Mouse (Mus musculus): Measurements from ENCODE around the gene Rmnd5a. TPM values are rescaled to one million over a fixed set of nuclear protein-coding genes. Genes with fewer than 3 reads are reported as not detected.

Rmnd5a gene
- total and polyA plus RNA-seq, 3 experiments, result 23.4 to 40.6 (median 23.5) TPM

DNA sequence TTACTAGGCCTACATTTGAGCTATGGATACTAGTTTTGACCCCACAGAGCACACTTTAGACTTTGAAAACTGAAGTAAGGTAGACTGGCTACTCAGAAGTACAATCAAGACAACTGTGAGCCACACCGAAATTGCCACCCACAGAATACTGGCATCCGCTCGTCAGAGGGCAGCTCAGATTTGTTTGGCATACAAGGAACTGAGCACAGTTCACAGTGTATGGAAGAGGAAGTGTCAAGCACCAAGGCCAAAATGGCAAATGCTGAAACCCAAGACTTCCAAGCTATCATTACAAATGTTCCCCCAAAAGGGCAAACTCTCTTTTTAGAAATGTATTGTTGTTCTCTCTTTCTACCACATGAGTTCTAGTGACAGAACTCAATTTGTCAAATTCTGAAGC is 25.0 kb downstream of the Rmnd5a start:
- no peaks in the 10 kb centered on the region for H3K9me3 ChIP-seq (replicated peaks; ENCODE audit: low read length)
- no peak overlapping the region for H3K4me2 ChIP-seq (ENCODE audit: insufficient read depth, low read depth, poor library complexity, severe bottlenecking)
- no peak for DNase-seq (ENCODE audit: extremely low read depth)
- H3K36me3 ChIP-seq (replicated peaks in 1 of 2; ENCODE audit: control insufficient read depth in 1 of 2, insufficient read depth in 1 of 2, low read length in 1 of 2), result peaks cover 7 to 42% of the 10 kb centered on the region in 2 experiments
- H3K79me2 ChIP-seq (replicated peaks; ENCODE audit: control insufficient read depth, extremely low read depth, insufficient read depth, poor library complexity, severe bottlenecking), result no peaks in the 10 kb centered on the region
- H3K27ac ChIP-seq (ENCODE audit: insufficient read depth, low read depth), result no peak overlapping the region
- no peaks in the 10 kb centered on the region for H3K27me3 ChIP-seq (replicated peaks)
- in situ Hi-C loops (cut with MboI; ENCODE audit: low pct_ligation_motif_present, low pct_unique_long_range_greater_than_20kb, low sequenced_read_pairs), result no loop called here
- peaks cover 2 to 7% of the 10 kb centered on the region in 2 experiments; a peak in 2 of 4 replicates for H3K4me1 ChIP-seq (ENCODE audit: control insufficient read depth in 1 of 2, insufficient read depth in 2 of 2)
- TF ChIP-seq ELF1 (IDR thresholded peaks at IDR 0.05; ENCODE audit: low read depth, low read length), result no peak
- no peak for TF ChIP-seq USF1 (IDR thresholded peaks at IDR 0.05; ENCODE audit: low read depth, low read length)
- H3K9ac ChIP-seq (ENCODE audit: insufficient read depth, low read depth), result no peak overlapping the region
- dilution Hi-C loops (cut with MboI; ENCODE audit: extremely low pct_ligation_motif_present, extremely low pct_unique_long_range_greater_than_20kb, low sequenced_read_pairs), result no loop called here
- H3K4me3 ChIP-seq (replicated peaks in 1 of 3; ENCODE audit: low read depth in 2 of 3, low read length in 2 of 3, poor library complexity in 1 of 3), result no peak overlapping the region

GRCm38 (mm10) chr6:71414624-71415023 is 25.8 kb downstream of the Rmnd5a start:
- no peak for TF ChIP-seq ELF1 (IDR thresholded peaks at IDR 0.05; ENCODE audit: low read depth, low read length)
- no peak for TF ChIP-seq MAX (IDR thresholded peaks at IDR 0.05; ENCODE audit: low read length)
- no peak for TF ChIP-seq BHLHE40 (IDR thresholded peaks at IDR 0.05; ENCODE audit: low read depth, low read length)
- TF ChIP-seq SIN3A (IDR thresholded peaks at IDR 0.05; ENCODE audit: low read length), result no peak
- no peak for TF ChIP-seq JUND (conservative IDR thresholded peaks at IDR 0.05; ENCODE audit: low read depth, low read length)
- TF ChIP-seq CTCF (conservative IDR thresholded peaks at IDR 0.05 in 1 of 2, IDR thresholded peaks at IDR 0.05 in 1 of 2; ENCODE audit: low read depth in 2 of 2, low read length in 2 of 2), result no peak
- TF ChIP-seq EP300 (IDR thresholded peaks at IDR 0.05; ENCODE audit: low read length), result no peak
- TF ChIP-seq TBP (conservative IDR thresholded peaks at IDR 0.05; ENCODE audit: low read depth, low read length), result no peak
- TF ChIP-seq E2F4 (IDR thresholded peaks at IDR 0.05; ENCODE audit: insufficient replicate concordance, low read depth, low read length), result no peak
- no peak for TF ChIP-seq MAZ (IDR thresholded peaks at IDR 0.05; ENCODE audit: low read depth, low read length)
- no peak for TF ChIP-seq POLR2AphosphoS2 (IDR thresholded peaks at IDR 0.05; ENCODE audit: low read depth, low read length)
- TF ChIP-seq IRF4 (IDR thresholded peaks at IDR 0.05; ENCODE audit: low read depth, low read length), result no peak
- no peak for TF ChIP-seq RCOR1 (conservative IDR thresholded peaks at IDR 0.05; ENCODE audit: low read depth, low read length)
- TF ChIP-seq HCFC1 (IDR thresholded peaks at IDR 0.05; ENCODE audit: low read depth, low read length), result no peak
- no peak for TF ChIP-seq UBTF (IDR thresholded peaks at IDR 0.05; ENCODE audit: low read depth, low read length)
- TF ChIP-seq JUN (IDR thresholded peaks at IDR 0.05; ENCODE audit: insufficient read depth, low read depth, low read length), result no peak
- TF ChIP-seq USF1 (IDR thresholded peaks at IDR 0.05; ENCODE audit: low read depth, low read length), result no peak
- no peak for TF ChIP-seq NRF1 (IDR thresholded peaks at IDR 0.05; ENCODE audit: low read depth, low read length)
- no peak for TF ChIP-seq SMC3 (IDR thresholded peaks at IDR 0.05; ENCODE audit: low read depth, low read length)
- TF ChIP-seq ZNF384 (IDR thresholded peaks at IDR 0.05; ENCODE audit: low read depth, low read length), result no peak
- in situ Hi-C loops (cut with MboI; ENCODE audit: low pct_ligation_motif_present, low pct_unique_long_range_greater_than_20kb, low sequenced_read_pairs) (no loop called here), dilution Hi-C loops (cut with MboI; ENCODE audit: extremely low pct_ligation_motif_present, extremely low pct_unique_long_range_greater_than_20kb, low sequenced_read_pairs) (no loop called here)
- Histone ChIP-seq H3K27ac (ENCODE audit: insufficient read depth, low read depth) (no peak overlapping the region), H3K9me3 (replicated peaks; ENCODE audit: low read length) (no peaks in the 10 kb centered on the region), H3K79me2 (replicated peaks; ENCODE audit: control insufficient read depth, extremely low read depth, insufficient read depth, poor library complexity, severe bottlenecking) (no peaks in the 10 kb centered on the region), H3K27me3 (replicated peaks) (no peaks in the 10 kb centered on the region), H3K36me3 (replicated peaks in 1 of 2; ENCODE audit: control insufficient read depth in 1 of 2, insufficient read depth in 1 of 2, low read length in 1 of 2) (peaks cover 7 to 38% of the 10 kb centered on the region in 2 experiments), H3K4me1 (ENCODE audit: control insufficient read depth in 1 of 2, insufficient read depth in 2 of 2) (peaks cover 2 to 7% of the 10 kb centered on the region in 2 experiments; a peak in 2 of 4 replicates), H3K4me3 (replicated peaks in 1 of 3; ENCODE audit: low read depth in 2 of 3, low read length in 2 of 3, poor library complexity in 1 of 3) (no peak overlapping the region), H3K4me2 (ENCODE audit: insufficient read depth, low read depth, poor library complexity, severe bottlenecking) (no peak overlapping the region), H3K9ac (ENCODE audit: insufficient read depth, low read depth) (no peak overlapping the region)
- no peak for DNase-seq (ENCODE audit: extremely low read depth)
